Mouse (Mus musculus): ENCODE measurements around the gene Olfr1394. TPM values are rescaled to one million over a fixed set of nuclear protein-coding genes. Genes with fewer than 3 reads are reported as not detected.
"Not testable (repeated sequence)": the region's sequence is repeated elsewhere in the genome, so short reads cannot be mapped to it uniquely, and the experiment has no call there.

Olfr1394 gene
- polyA plus RNA-seq, 1 experiment from 2014 or later = not detected

DNA sequence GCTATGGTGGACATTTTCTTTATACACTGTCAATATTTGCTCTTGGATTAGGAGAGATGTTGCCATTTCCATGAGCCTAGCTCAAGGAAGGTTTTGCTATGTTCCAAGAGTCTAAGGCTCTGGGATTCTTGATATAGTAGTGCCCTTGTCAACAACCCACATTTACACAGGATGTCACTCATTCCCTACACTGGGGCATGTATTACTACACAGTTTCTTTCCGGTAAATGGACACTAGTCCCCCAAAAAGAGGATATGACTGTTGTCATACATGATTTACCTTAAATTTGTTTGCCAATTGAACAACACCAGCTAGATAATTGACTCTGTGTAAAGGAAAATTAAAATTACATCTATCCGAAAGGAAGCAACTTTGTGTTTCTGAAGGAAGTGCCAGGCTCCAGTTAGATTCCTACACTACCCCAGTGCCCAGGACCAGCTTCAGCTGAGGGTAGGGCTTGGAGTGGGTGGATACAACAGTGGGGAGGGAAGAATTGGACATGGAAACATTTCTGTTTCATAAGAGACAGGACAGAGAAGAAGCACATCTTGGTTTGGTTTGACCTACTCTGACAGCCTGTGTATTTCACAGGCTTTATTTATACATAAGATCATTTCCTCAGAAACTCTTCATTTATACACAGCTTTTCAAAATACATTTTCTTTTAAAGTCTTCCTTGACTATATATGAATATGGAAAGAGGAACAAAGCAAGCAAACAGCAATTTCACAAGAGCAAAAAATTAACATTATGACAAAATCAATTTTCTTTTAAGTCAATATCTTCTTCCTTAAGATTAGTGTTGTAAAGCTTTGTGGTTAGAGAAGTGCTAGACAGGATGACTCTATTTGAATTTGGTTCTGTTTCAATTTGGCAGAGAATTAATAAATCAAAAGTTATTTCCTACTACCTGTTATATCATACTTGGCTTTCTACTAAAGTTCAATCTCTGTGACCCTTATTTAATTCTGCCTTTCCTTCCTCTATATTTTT is 2.9 kb downstream of the Olfr1394 start:
- Histone ChIP-seq H3K4me1 (no peaks in the 10 kb centered on the region), H3K4me3 (replicated peaks) (no peak overlapping the region), H3K27ac (no peak overlapping the region), H3K9me3 (replicated peaks) (no peaks in the 10 kb centered on the region), H3K27me3 (no peaks in the 10 kb centered on the region), H3K4me2 (no peak overlapping the region), H3K36me3 (no peaks in the 10 kb centered on the region), H3K9ac (no peak overlapping the region)
- WGBS = 88% methylated on average over 2 of the region's 2 CpGs
- ATAC-seq (replicated peaks; ENCODE audit: low FRiP score) = no peak

DNA sequence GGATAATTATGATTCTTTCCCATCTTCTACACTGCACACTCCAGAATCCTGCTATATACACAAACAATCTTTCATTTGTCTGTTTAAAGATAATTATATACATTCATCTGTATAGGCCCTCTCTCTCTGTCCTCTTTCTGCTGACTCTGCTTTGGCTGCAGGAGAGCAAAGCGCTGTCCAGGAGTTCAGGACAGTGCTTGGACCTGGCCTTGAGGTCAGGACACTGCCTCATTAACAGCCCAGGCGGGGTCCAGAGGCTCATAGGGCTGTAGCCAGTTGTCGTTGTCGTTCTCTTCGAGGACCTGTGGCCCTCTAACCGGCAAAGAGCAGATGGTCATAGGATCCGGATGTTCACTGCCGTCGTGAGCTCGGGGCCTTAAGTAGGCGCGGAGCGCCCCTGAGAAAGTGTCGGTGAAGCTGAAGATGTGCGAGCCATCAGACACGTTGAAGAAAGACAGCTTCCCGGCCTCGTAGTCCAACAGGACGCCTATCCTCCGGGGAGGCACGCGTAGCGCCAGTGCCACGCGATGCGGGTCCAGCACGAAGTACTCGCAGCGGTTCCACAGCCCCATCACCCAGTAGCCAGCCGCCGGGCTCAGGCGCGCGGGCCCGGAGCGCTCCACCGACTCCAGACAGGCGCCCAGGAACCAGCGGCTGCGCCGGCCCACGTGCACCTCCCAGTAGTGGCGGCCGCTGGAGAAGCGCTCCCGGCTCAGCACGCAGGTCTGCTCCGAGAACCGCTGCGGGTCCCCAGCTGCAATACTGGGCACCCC is 14.8 kb downstream of the Olfr1394 start:
- ATAC-seq (replicated peaks; ENCODE audit: low FRiP score) = peak; percentile 87
- peaks cover 32% of the 10 kb centered on the region for H3K27me3 ChIP-seq
- peaks cover 8% of the 10 kb centered on the region for H3K4me1 ChIP-seq
- H3K4me2 ChIP-seq = peak overlapping the region; percentile 69
- no peak overlapping the region for H3K27ac ChIP-seq
- peak overlapping the region; percentile 35 for H3K4me3 ChIP-seq (replicated peaks)
- peak overlapping the region; percentile 9; the same call in 1 of the 2 replicates for H3K9ac ChIP-seq
- H3K9me3 ChIP-seq (replicated peaks) = peaks cover 9% of the 10 kb centered on the region; the same call in 1 of the 2 replicates
- no peaks in the 10 kb centered on the region for H3K36me3 ChIP-seq
- 4% methylated on average over 50 of the region's 50 CpGs for WGBS

GRCm38 (mm10) chr11:49170576-49170975 is 16.4 kb downstream of the Olfr1394 start:
- Histone ChIP-seq H3K9ac (no peak overlapping the region), H3K4me1 (peaks cover 8% of the 10 kb centered on the region), H3K27me3 (peaks cover 32% of the 10 kb centered on the region), H3K4me3 (replicated peaks) (no peak overlapping the region), H3K36me3 (no peaks in the 10 kb centered on the region), H3K9me3 (replicated peaks) (peaks cover 9% of the 10 kb centered on the region; the same call in 1 of the 2 replicates), H3K27ac (no peak overlapping the region), H3K4me2 (no peak overlapping the region)
- ATAC-seq (replicated peaks; ENCODE audit: low FRiP score) = no peak
- WGBS = 96% methylated on average over 4 of the region's 4 CpGs

DNA sequence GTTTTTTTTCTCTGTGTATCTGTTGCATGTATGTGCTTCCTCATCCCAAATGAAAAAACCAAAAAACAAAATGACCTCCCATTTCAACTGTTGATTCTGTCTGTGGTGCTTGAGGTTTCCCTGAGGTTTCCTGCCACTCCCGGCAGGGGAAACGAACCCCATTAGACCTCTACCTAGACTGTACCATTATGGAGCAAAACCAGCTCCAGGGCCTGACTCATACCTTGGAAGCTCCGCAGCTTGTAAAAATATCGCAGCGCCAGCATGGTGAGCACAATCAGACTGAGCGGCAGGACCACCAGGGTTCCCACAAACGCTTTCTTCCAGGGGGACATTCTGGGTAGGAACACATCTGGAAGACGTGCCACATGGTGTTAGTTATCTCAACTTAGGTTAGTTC is 21.2 kb downstream of the Olfr1394 start:
- Histone ChIP-seq H3K9me3 (replicated peaks) (no peaks in the 10 kb centered on the region), H3K4me2 (no peak overlapping the region), H3K4me3 (replicated peaks) (no peak overlapping the region), H3K27me3 (peaks cover 8% of the 10 kb centered on the region; the same call in 1 of the 2 replicates), H3K9ac (no peak overlapping the region), H3K36me3 (no peaks in the 10 kb centered on the region), H3K4me1 (no peaks in the 10 kb centered on the region), H3K27ac (no peak overlapping the region)
- WGBS = 90% methylated on average over 8 of the region's 8 CpGs
- ATAC-seq (replicated peaks; ENCODE audit: low FRiP score) = no peak

GRCm38 (mm10) chr11:49176047-49176779 is 22.0 kb downstream of the Olfr1394 start:
- not testable (repeated sequence) for H3K9me3 ChIP-seq (replicated peaks); H3K4me3 ChIP-seq (replicated peaks); ATAC-seq (replicated peaks; ENCODE audit: low FRiP score); H3K27ac ChIP-seq; H3K9ac ChIP-seq; H3K27me3 ChIP-seq; H3K36me3 ChIP-seq; H3K4me2 ChIP-seq; H3K4me1 ChIP-seq
- 73% methylated on average over 4 of the region's 4 CpGs for WGBS

DNA sequence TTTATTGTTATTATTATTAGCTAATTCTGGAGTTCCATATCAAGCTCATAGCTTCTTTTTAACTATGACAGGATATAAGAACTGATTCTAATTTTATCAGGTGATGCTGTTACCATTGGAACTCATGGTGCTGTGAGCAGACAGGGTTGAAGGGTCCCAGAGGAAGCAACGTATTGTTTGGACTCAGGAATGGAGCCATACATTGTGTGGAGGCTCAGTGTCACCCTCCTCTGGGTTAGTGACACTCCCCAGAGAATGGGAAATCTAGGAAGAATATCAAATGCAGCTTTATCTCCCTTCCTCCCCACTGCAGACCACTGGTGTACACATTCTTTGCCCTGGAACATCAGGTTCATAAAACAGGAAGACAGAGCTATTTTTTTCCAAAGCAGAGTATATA is 29.0 kb downstream of the Olfr1394 start:
- Histone ChIP-seq H3K27ac (no peak overlapping the region), H3K36me3 (no peaks in the 10 kb centered on the region), H3K4me1 (0 out of 2 replicates have a peak, but pooled peaks cover 3% of the 10 kb centered on the region), H3K4me3 (replicated peaks) (no peak overlapping the region), H3K4me2 (no peak overlapping the region), H3K27me3 (no peaks in the 10 kb centered on the region), H3K9me3 (replicated peaks) (no peaks in the 10 kb centered on the region), H3K9ac (no peak overlapping the region)
- no peak for ATAC-seq (replicated peaks; ENCODE audit: low FRiP score)
- 62% methylated on average over 1 of the region's 1 CpGs for WGBS

DNA sequence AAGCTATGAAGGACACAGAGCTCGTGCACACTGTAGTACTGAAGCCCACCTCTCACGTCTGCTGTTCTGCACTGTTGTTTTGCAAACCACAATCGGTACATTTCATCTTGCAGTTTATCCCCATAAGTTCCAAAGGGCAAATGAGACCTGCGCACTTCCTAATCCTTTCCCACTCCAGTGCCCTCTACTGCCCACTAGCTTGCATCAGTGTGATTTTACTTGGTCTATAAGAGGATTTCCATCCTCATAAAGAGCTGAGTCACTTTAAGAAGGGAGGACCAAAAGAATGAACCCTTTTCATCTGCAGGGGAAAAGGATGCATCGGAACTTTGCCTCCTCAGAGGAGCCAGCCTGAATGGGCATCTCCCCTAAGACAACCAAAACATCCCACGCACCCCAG is 32.3 kb downstream of the Olfr1394 start:
- Histone ChIP-seq H3K4me1 (0 out of 2 replicates have a peak, but pooled peaks cover 3% of the 10 kb centered on the region), H3K4me3 (replicated peaks) (no peak overlapping the region), H3K36me3 (no peaks in the 10 kb centered on the region), H3K9ac (no peak overlapping the region), H3K9me3 (replicated peaks) (no peaks in the 10 kb centered on the region), H3K27me3 (no peaks in the 10 kb centered on the region), H3K27ac (no peak overlapping the region), H3K4me2 (no peak overlapping the region; the same call in 1 of the 2 replicates)
- 74% methylated on average over 6 of the region's 6 CpGs for WGBS
- ATAC-seq (replicated peaks; ENCODE audit: low FRiP score) = no peak

DNA sequence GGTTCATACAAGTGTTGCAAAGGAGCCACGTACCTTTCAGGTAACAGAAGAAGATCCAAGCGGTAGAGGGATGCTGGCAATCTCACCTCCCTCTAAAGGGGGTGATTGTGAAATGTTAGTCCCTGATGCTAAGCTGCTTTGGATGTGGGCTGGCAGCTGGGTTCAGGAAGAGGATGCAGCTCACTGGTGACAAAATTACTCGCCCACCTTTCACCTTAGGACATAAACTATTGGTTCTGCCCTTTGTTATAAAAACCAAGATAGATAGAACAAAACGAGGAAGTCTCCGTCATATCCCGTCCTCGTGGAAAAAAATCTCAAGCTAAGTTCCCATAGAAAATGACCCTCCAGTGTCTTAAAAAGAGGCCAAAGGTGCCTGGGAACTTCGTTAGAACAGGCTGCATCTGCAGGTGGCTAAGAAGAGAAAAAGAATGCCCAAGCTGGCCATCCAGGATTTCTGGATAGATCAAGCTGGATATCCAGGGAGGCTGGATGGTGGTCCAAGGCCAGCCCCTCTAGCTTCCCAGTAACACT is 32.8 kb downstream of the Olfr1394 start, which contains the start of gene Btnl9:
TSS of gene Btnl9 (minus strand) at position 205 of the 534 bp plus-strand sequence.
- 59% methylated on average over 8 of the region's 8 CpGs for WGBS
- Histone ChIP-seq H3K4me3 (replicated peaks) (no peak within 1 kb of the TSS), H3K9me3 (replicated peaks) (no peaks in the 10 kb centered on the region), H3K4me1 (0 out of 2 replicates have a peak, but pooled peaks cover 3% of the 10 kb centered on the region), H3K9ac (no peak within 1 kb of the TSS), H3K27me3 (no peaks in the 10 kb centered on the region), H3K36me3 (no peaks in the 10 kb centered on the region), H3K4me2 (no peak within 1 kb of the TSS; the same call in 1 of the 2 replicates), H3K27ac (peak within 1 kb of the TSS; percentile 38)
- ATAC-seq (replicated peaks; ENCODE audit: low FRiP score) = no peak

- Histone ChIP-seq H3K4me3 (replicated peaks) (no peak overlapping the region), H3K27me3 (no peaks in the 10 kb centered on the region), H3K9me3 (replicated peaks) (no peaks in the 10 kb centered on the region), H3K4me1 (0 out of 2 replicates have a peak, but pooled peaks cover 3% of the 10 kb centered on the region), H3K36me3 (no peaks in the 10 kb centered on the region), H3K27ac (peak overlapping the region; percentile 38), H3K9ac (no peak overlapping the region), H3K4me2 (no peak overlapping the region)
- no peak for ATAC-seq (replicated peaks; ENCODE audit: low FRiP score)
- 74% methylated on average over 10 of the region's 10 CpGs for WGBS
Measured at GRCm38 (mm10) chr11:49187701-49188100, 33.5 kb downstream of the Olfr1394 start.

GRCm38 (mm10) chr11:49189737-49190136 is 35.6 kb downstream of the Olfr1394 start:
- no peak for ATAC-seq (replicated peaks; ENCODE audit: low FRiP score)
- H3K27ac ChIP-seq = no peak overlapping the region
- H3K36me3 ChIP-seq = no peaks in the 10 kb centered on the region

DNA sequence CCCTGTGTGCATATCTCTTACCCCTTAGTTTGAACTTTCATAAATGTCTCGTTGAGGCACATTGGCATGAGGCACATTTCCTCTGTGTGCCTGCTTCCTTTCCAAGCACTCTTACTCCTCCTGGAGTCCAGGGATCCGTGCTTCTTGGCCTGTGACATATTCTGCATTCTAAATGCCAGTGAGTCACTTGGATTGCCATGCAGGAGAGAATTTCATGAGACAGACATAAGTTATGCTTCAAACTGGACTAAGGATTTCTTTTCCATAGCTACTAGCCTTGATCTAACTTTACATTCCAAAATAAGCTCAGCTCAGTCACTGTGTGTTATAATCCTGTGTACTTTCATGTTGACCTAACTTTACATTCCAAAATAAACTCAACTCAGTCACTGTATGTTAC is 36.9 kb downstream of the Olfr1394 start:
- H3K9me3 ChIP-seq (replicated peaks) = no peaks in the 10 kb centered on the region
- no peak overlapping the region for H3K4me3 ChIP-seq (replicated peaks)
- no peak overlapping the region for H3K9ac ChIP-seq
- H3K4me1 ChIP-seq = 0 out of 2 replicates have a peak, but pooled peaks cover 3% of the 10 kb centered on the region
- no peak for ATAC-seq (replicated peaks; ENCODE audit: low FRiP score)
- 57% methylated on average over 2 of the region's 2 CpGs for WGBS
- H3K27me3 ChIP-seq = no peaks in the 10 kb centered on the region
- no peaks in the 10 kb centered on the region for H3K36me3 ChIP-seq
- H3K4me2 ChIP-seq = no peak overlapping the region
- H3K27ac ChIP-seq = no peak overlapping the region

More at GRCm38 (mm10) chr11:49189737-49190136, 35.6 kb downstream of the Olfr1394 start:
- Histone ChIP-seq H3K9me3 (replicated peaks) (no peaks in the 10 kb centered on the region), H3K4me2 (no peak overlapping the region), H3K27me3 (no peaks in the 10 kb centered on the region), H3K4me1 (0 out of 2 replicates have a peak, but pooled peaks cover 3% of the 10 kb centered on the region), H3K9ac (no peak overlapping the region), H3K4me3 (replicated peaks) (no peak overlapping the region)
- 4% methylated on average over 7 of the region's 7 CpGs for WGBS
